Mouse (Mus musculus): Measurements from ENCODE around the gene Maip1. TPM values are rescaled to one million over a fixed set of nuclear protein-coding genes. Genes with fewer than 3 reads are reported as not detected.
A peak's percentile ranks its signal among the peaks of the same experiment; 100 is the strongest.

The Maip1 gene
- total RNA-seq (2014; rRNA removed) (6.7 and 7.0 TPM in 2 replicates), polyA plus RNA-seq (2015; fragmentation: Nextera tagmentation; extraction: Ambion mirVana) (19.8 and 20.4 TPM in 2 replicates)

- Histone ChIP-seq H3K4me3 (ENCODE audit: low read length) (peak within 1 kb of the TSS; percentile 80), H3K4me1 (ENCODE audit: insufficient read depth, low read length) (peaks cover 19% of the 10 kb centered on the region), H3K36me3 (ENCODE audit: insufficient read depth, low read length) (0 out of 2 replicates have a peak, but pooled peaks cover 6% of the 10 kb centered on the region), H3K9ac (replicated peaks; ENCODE audit: low read length) (peak within 1 kb of the TSS; percentile 82), H3K4me2 (ENCODE audit: low read depth, low read length) (peak within 1 kb of the TSS; percentile 80), H3K27me3 (ENCODE audit: insufficient read depth, low read length) (no peaks in the 10 kb centered on the region), H3K9me3 (ENCODE audit: low read length) (no peaks in the 10 kb centered on the region), H3K27ac (peak within 1 kb of the TSS; percentile 94)
- under 1% methylated on average over 72 of the region's 72 CpGs for WGBS
- DNase-seq (ENCODE audit: low spot score): peak; percentile 91
- ATAC-seq: peak; percentile 95
- TF ChIP-seq CTCF (IDR thresholded peaks at IDR 0.05; ENCODE audit: low read depth): peak; percentile 29
Measured at GRCm38 (mm10) chr1:57406187-57407151, at the start of gene Maip1, which contains the start of gene Tyw5. Gene Maip1 (plus strand): TSS chr1:57406328. Gene Tyw5 (minus strand): TSS chr1:57407101.

- H3K9me3 ChIP-seq (ENCODE audit: low read length): no peaks in the 10 kb centered on the region
- H3K27ac ChIP-seq: no peak overlapping the region
- H3K9ac ChIP-seq (replicated peaks; ENCODE audit: low read length): no peak overlapping the region
- no peak overlapping the region for H3K4me3 ChIP-seq (ENCODE audit: low read length)
- H3K4me1 ChIP-seq (ENCODE audit: insufficient read depth, low read length): no peaks in the 10 kb centered on the region
- ATAC-seq: no peak
- no peak overlapping the region for H3K4me2 ChIP-seq (ENCODE audit: low read depth, low read length)
- no peak for TF ChIP-seq CTCF (IDR thresholded peaks at IDR 0.05; ENCODE audit: low read depth)
- WGBS: 76% methylated on average over 5 of the region's 5 CpGs
- H3K36me3 ChIP-seq (ENCODE audit: insufficient read depth, low read length): no peaks in the 10 kb centered on the region
- H3K27me3 ChIP-seq (ENCODE audit: insufficient read depth, low read length): no peaks in the 10 kb centered on the region
- no peak for DNase-seq (ENCODE audit: low spot score)
Measured at GRCm38 (mm10) chr1:57358546-57358945, 47.6 kb upstream of the Maip1 start.

- Histone ChIP-seq H3K9me3 (ENCODE audit: low read length) (no peaks in the 10 kb centered on the region), H3K27ac (no peak overlapping the region), H3K9ac (replicated peaks; ENCODE audit: low read length) (no peak overlapping the region), H3K36me3 (ENCODE audit: insufficient read depth, low read length) (no peaks in the 10 kb centered on the region), H3K4me1 (ENCODE audit: insufficient read depth, low read length) (no peaks in the 10 kb centered on the region), H3K4me3 (ENCODE audit: low read length) (no peak overlapping the region), H3K27me3 (ENCODE audit: insufficient read depth, low read length) (no peaks in the 10 kb centered on the region), H3K4me2 (ENCODE audit: low read depth, low read length) (no peak overlapping the region)
- WGBS: 88% methylated on average over 3 of the region's 3 CpGs
- no peak for ATAC-seq
- DNase-seq (ENCODE audit: low spot score): no peak
- TF ChIP-seq CTCF (IDR thresholded peaks at IDR 0.05; ENCODE audit: low read depth): no peak
Measured at GRCm38 (mm10) chr1:57367446-57367845, 38.7 kb upstream of the Maip1 start.

- whole genome bisulfite sequencing: 86% methylated on average over 4 of the region's 4 CpGs
- DNase-seq (ENCODE audit: low spot score) (no peak), ATAC-seq (no peak)
Measured at GRCm38 (mm10) chr1:57369111-57369510, 37.0 kb upstream of the Maip1 start.

GRCm38 (mm10) chr1:57370451-57370850 lies 35.7 kb upstream of the Maip1 start:
- H3K9ac ChIP-seq (replicated peaks; ENCODE audit: low read length): no peak overlapping the region
- WGBS: 78% methylated on average over 4 of the region's 4 CpGs
- H3K27ac ChIP-seq: no peak overlapping the region
- no peaks in the 10 kb centered on the region for H3K36me3 ChIP-seq (ENCODE audit: insufficient read depth, low read length)
- DNase-seq (ENCODE audit: low spot score) (no peak), ATAC-seq (no peak)
- no peaks in the 10 kb centered on the region for H3K4me1 ChIP-seq (ENCODE audit: insufficient read depth, low read length)
- no peaks in the 10 kb centered on the region for H3K9me3 ChIP-seq (ENCODE audit: low read length)
- no peak overlapping the region for H3K4me2 ChIP-seq (ENCODE audit: low read depth, low read length)
- no peak for TF ChIP-seq CTCF (IDR thresholded peaks at IDR 0.05; ENCODE audit: low read depth)
- no peak overlapping the region for H3K4me3 ChIP-seq (ENCODE audit: low read length)
- no peaks in the 10 kb centered on the region for H3K27me3 ChIP-seq (ENCODE audit: insufficient read depth, low read length)

More at GRCm38 (mm10) chr1:57369111-57369510, 37.0 kb upstream of the Maip1 start:
- Histone ChIP-seq H3K9me3 (ENCODE audit: low read length) (no peaks in the 10 kb centered on the region), H3K4me3 (ENCODE audit: low read length) (no peak overlapping the region), H3K4me2 (ENCODE audit: low read depth, low read length) (no peak overlapping the region), H3K36me3 (ENCODE audit: insufficient read depth, low read length) (no peaks in the 10 kb centered on the region), H3K9ac (replicated peaks; ENCODE audit: low read length) (no peak overlapping the region), H3K27me3 (ENCODE audit: insufficient read depth, low read length) (no peaks in the 10 kb centered on the region), H3K27ac (no peak overlapping the region), H3K4me1 (ENCODE audit: insufficient read depth, low read length) (no peaks in the 10 kb centered on the region)
- no peak for TF ChIP-seq CTCF (IDR thresholded peaks at IDR 0.05; ENCODE audit: low read depth)

- H3K27ac ChIP-seq: no peak overlapping the region
- no peaks in the 10 kb centered on the region; the same call in 1 of the 2 replicates for H3K4me1 ChIP-seq (ENCODE audit: insufficient read depth, low read length)
- H3K36me3 ChIP-seq (ENCODE audit: insufficient read depth, low read length): no peaks in the 10 kb centered on the region
- H3K9ac ChIP-seq (replicated peaks; ENCODE audit: low read length): no peak overlapping the region
- WGBS: 98% methylated on average over 2 of the region's 2 CpGs
- no peak overlapping the region for H3K4me2 ChIP-seq (ENCODE audit: low read depth, low read length)
- no peak for TF ChIP-seq CTCF (IDR thresholded peaks at IDR 0.05; ENCODE audit: low read depth)
- DNase-seq (ENCODE audit: low spot score) (no peak), ATAC-seq (no peak)
- H3K9me3 ChIP-seq (ENCODE audit: low read length): no peaks in the 10 kb centered on the region
- H3K4me3 ChIP-seq (ENCODE audit: low read length): no peak overlapping the region
- no peaks in the 10 kb centered on the region for H3K27me3 ChIP-seq (ENCODE audit: insufficient read depth, low read length)
Measured at GRCm38 (mm10) chr1:57375276-57375675, 30.9 kb upstream of the Maip1 start.
